Mouse (Mus musculus) erythroblast, embryonic 14.5 days (primary cell): ENCODE results near the gene Gm20683. TPM values are rescaled to one million over a fixed set of nuclear protein-coding genes. Genes with fewer than 3 reads are reported as not detected.

Source experiments
- H3K27me3 ChIP-seq: 2 replicates; pipeline ENCODE4 v1.6.1; 2012; ENCODE audit warnings: inconsistent platforms; ENCODE audit not compliant: control insufficient read depth
- H3K36me3 ChIP-seq: 2 replicates; pipeline ENCODE4 v1.6.1; 2012; ENCODE audit warnings: mild to moderate bottlenecking, inconsistent platforms; ENCODE audit not compliant: control insufficient read depth
- H3K4me1 ChIP-seq: 2 replicates; pipeline ENCODE4 v1.6.1; 2012; ENCODE audit warnings: inconsistent platforms; ENCODE audit not compliant: control insufficient read depth
- H3K4me3 ChIP-seq: replicated peaks from 2 replicates; pipeline ENCODE3; 2012; ENCODE audit warnings: moderate library complexity, mild to moderate bottlenecking, inconsistent platforms
- H3K9me3 ChIP-seq: 2 replicates; pipeline ENCODE4 v1.6.1; 2012; ENCODE audit warnings: low read length, inconsistent platforms, mixed read lengths; ENCODE audit not compliant: control insufficient read depth
- GATA1 ChIP-seq: IDR thresholded peaks from 2 replicates; pipeline ENCODE4 v1.6.1; 2012; ENCODE audit warnings: low read length, inconsistent platforms, mixed read lengths
- TAL1 ChIP-seq: IDR thresholded peaks from 3 replicates; pipeline ENCODE4 v1.6.1; 2012; ENCODE audit warnings: low read length, inconsistent platforms, mixed read lengths
- polyA plus RNA-seq: library from polyadenylated mRNA; stranded (reverse); fragments of >175 nt; gene quantifications from 2 replicates; pipeline ENCODE4 v1.2.3, GENCODE M21; 2012

Gene Gm20683
- polyA plus RNA-seq, 1 experiment = 1.1 TPM

GRCm38 (mm10) chr17:25831451-25832281, 9.9 kb downstream of the Gm20683 start:
- Histone ChIP-seq H3K27me3 (no peaks in the 10 kb centered on the region), H3K9me3 (no peaks in the 10 kb centered on the region), H3K4me3 (peak overlapping the region; percentile 81), H3K4me1 (peaks cover 93% of the 10 kb centered on the region), H3K36me3 (peaks cover 69% of the 10 kb centered on the region)
- TF ChIP-seq TAL1 = no peak
- TF ChIP-seq GATA1 = no peak

DNA sequence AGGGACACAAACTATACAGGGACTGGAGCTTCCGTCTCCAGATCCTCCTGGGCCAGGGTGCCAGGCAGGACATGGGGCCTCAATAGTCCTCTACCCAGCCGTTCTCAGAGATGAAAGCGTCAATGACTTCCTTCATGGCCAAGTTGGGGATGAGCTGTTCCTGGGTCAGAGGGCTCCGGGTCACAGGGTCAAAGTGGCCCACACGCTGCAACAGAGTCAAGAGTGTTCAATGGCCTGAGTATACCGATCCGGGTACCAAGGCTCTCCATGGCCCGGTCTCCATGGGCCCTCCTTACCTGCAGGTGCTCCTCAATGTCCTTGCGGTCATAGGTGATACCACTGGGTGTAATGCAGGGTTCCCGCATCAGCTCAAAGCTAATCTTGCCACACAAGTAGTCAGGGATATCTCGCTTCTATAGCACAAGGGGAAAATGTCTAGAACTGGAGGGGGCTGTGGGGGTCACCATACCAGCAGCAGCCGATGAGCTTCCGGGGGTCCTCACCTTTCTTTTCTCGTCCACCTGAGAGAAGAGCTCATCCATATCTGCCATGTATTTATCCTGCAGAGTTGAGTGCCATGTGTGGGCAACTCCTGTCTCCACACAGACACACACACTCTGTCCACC, 10.6 kb downstream of the Gm20683 start:
- Histone ChIP-seq H3K27me3 (no peaks in the 10 kb centered on the region), H3K4me1 (peaks cover 93% of the 10 kb centered on the region), H3K4me3 (peak overlapping the region; percentile 81), H3K36me3 (peaks cover 70% of the 10 kb centered on the region), H3K9me3 (no peaks in the 10 kb centered on the region)
- TF ChIP-seq TAL1 (no peak), GATA1 (no peak)

- peak overlapping the region; percentile 73 for H3K4me3 ChIP-seq
Observed at GRCm38 (mm10) chr17:25830200-25830753, 11.3 kb downstream of the Gm20683 start.

GRCm38 (mm10) chr17:25829558-25830017, 12.0 kb downstream of the Gm20683 start:
- TF ChIP-seq GATA1 = no peak
- Histone ChIP-seq H3K27me3 (no peaks in the 10 kb centered on the region), H3K36me3 (peaks cover 65% of the 10 kb centered on the region), H3K4me3 (peak overlapping the region; percentile 73), H3K4me1 (peaks cover 93% of the 10 kb centered on the region), H3K9me3 (no peaks in the 10 kb centered on the region)

More at GRCm38 (mm10) chr17:25830200-25830753, 11.3 kb downstream of the Gm20683 start:
- no peaks in the 10 kb centered on the region for H3K9me3 ChIP-seq
- TF ChIP-seq TAL1 (no peak), GATA1 (no peak)
- H3K27me3 ChIP-seq = no peaks in the 10 kb centered on the region
- H3K36me3 ChIP-seq = peaks cover 70% of the 10 kb centered on the region
- peaks cover 93% of the 10 kb centered on the region for H3K4me1 ChIP-seq

DNA sequence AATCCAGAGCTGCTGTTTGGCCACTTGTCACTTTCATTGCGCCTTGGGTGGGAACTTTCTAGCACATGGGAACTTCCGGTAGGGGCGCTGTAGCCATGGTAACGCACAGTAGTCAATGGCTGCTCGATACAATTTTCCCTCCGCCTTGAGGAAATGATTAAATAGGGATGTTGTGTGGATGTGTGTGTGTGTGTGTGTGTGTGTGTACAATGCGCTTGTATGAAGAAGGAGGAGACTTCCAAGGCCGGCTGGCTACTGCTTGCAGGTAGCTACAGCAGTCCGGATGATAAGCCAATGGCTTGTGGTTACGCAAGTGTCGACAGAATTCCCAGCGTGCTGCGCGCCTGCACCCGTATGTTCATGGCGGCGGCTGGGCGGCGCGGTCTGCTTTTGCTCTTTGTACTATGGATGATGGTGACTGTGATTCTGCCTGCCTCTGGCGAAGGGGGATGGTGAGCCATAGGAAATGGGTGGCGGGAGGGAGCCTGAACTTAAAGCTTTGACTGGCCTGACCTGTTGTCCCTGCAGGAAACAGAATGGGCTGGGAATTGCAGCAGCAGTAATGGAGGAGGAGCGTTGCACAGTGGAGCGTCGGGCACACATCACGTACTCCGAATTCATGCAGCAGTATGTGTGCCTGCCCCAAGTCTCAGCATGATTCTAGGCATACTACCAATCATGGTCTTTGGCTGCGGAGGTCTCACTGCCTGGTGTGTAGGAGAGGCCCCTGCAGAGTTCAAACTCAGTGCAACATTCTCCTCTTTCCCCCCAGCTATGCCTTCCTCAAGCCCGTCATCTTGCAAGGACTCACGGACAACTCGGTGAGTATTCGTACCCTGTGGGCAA, 12.6 kb downstream of the Gm20683 start, which contains the start of gene Jmjd8:
TSS of gene Jmjd8 (plus strand) at position 156 of the 846 bp plus-strand sequence.
- no peak; the same call in 1 of the 2 replicates for TF ChIP-seq GATA1
- peaks cover 64% of the 10 kb centered on the region for H3K36me3 ChIP-seq
- H3K4me1 ChIP-seq = peaks cover 93% of the 10 kb centered on the region
- no peaks in the 10 kb centered on the region for H3K9me3 ChIP-seq
- peak within 1 kb of the TSS; percentile 73 for H3K4me3 ChIP-seq
- H3K27me3 ChIP-seq = no peaks in the 10 kb centered on the region

DNA sequence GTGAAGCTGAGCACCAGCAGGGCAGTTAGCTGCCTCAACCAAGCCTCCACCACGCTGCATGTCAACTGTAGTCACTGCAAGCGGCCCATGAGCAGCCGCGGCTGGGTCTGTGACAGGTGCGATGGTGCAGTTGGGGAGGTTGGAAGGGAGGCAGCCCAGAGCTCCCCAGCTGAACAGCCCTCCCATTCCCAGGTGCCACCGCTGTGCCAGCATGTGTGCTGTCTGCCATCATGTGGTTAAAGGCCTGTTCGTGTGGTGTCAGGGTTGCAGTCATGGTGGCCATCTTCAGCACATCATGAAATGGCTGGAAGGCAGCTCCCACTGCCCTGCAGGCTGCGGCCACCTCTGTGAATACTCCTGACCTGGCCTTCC, 13.4 kb downstream of the Gm20683 start:
- H3K9me3 ChIP-seq = no peaks in the 10 kb centered on the region
- H3K36me3 ChIP-seq = peaks cover 64% of the 10 kb centered on the region
- H3K4me1 ChIP-seq = peaks cover 92% of the 10 kb centered on the region
- H3K27me3 ChIP-seq = no peaks in the 10 kb centered on the region
- TF ChIP-seq GATA1 (no peak), TAL1 (no peak)
- H3K4me3 ChIP-seq = peak overlapping the region; percentile 73

DNA sequence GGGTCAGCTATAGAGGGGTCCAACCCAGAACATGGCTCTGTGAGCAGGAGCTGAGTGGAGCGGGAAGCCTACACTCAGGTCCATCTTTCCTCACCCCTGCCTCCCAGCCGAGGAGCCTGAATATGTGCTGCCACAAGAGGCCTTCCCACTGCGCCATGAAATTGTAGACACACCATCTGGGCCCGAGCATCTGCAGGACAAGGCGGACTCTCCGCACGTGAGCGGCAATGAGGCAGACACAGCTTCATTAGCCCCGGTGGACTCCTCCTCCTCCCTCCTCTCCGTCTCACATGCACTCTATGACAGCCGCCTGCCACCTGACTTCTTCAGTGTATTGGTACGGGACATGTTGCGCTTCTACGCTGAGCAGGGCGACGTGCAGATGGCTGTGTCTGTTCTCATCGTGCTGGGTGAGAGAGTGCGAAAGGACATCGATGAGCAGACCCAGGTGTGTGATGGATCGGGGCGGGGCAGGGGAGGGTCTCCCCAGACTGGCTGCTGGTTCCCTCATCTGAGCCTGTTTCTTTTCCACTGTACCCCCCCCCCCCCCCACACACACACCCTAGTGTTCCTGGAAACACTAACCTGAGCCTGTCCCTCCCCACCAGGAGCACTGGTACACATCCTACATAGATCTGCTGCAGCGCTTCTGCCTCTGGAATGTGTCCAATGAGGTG, 13.9 kb downstream of the Gm20683 start:
- Histone ChIP-seq H3K4me1 (peaks cover 93% of the 10 kb centered on the region), H3K36me3 (peaks cover 64% of the 10 kb centered on the region), H3K27me3 (peaks cover 2% of the 10 kb centered on the region), H3K4me3 (no peak overlapping the region), H3K9me3 (no peaks in the 10 kb centered on the region)
- no peak for TF ChIP-seq GATA1
- no peak for TF ChIP-seq TAL1

- peaks cover 91% of the 10 kb centered on the region for H3K4me1 ChIP-seq
- H3K36me3 ChIP-seq = peaks cover 64% of the 10 kb centered on the region
- no peaks in the 10 kb centered on the region for H3K9me3 ChIP-seq
- H3K4me3 ChIP-seq = no peak overlapping the region
- no peak for TF ChIP-seq GATA1
- no peak for TF ChIP-seq TAL1
- peaks cover 8% of the 10 kb centered on the region for H3K27me3 ChIP-seq
Observed at GRCm38 (mm10) chr17:25827011-25827410, 14.6 kb downstream of the Gm20683 start.
